Mouse (Mus musculus) 3T3-L1 (cell line): ENCODE data around the gene Prkcz.

Experiments
- DNase-seq: peaks from one replicate; pipeline ENCODE4 v3.0.0-alpha.2; 2015; ENCODE audit warnings: low read depth, low spot score

Prkcz gene

GRCm38 (mm10) chr4:155361303-155361791, at the start of gene Prkcz:
Gene Prkcz, minus strand, starts transcription at chr4:155361361.
- no peak for DNase-seq

GRCm38 (mm10) chr4:155409058-155409776, 48.1 kb upstream of the Prkcz start, which contains the start of gene Cfap74:
Gene Cfap74, plus strand, starts transcription at chr4:155409190.
- peak; percentile 94 for DNase-seq

- no peak for DNase-seq
These were observed 47.5 kb upstream of the Prkcz start for GRCm38 (mm10) chr4:155408695-155409057.

GRCm38 (mm10) chr4:155402489-155402888, 41.3 kb upstream of the Prkcz start:
- no peak for DNase-seq

GRCm38 (mm10) chr4:155401121-155401520, 40.0 kb upstream of the Prkcz start:
- no peak for DNase-seq

- no peak for DNase-seq
These were observed 37.0 kb upstream of the Prkcz start for GRCm38 (mm10) chr4:155398222-155398540.

- DNase-seq = peak; percentile 11
These were observed 36.5 kb upstream of the Prkcz start, which contains the start of gene Gabrd for GRCm38 (mm10) chr4:155397511-155398221. Gene Gabrd, minus strand, starts transcription at chr4:155398112.

- no peak for DNase-seq
These were observed 35.6 kb upstream of the Prkcz start for GRCm38 (mm10) chr4:155396751-155397150.

- DNase-seq = no peak
These were observed 34.3 kb upstream of the Prkcz start for GRCm38 (mm10) chr4:155395471-155395870.

- no peak for DNase-seq
These were observed 26.0 kb upstream of the Prkcz start for GRCm38 (mm10) chr4:155387166-155387565.

GRCm38 (mm10) chr4:155383326-155383725, 22.2 kb upstream of the Prkcz start:
- DNase-seq = no peak

GRCm38 (mm10) chr4:155382752-155383151, 21.6 kb upstream of the Prkcz start:
- DNase-seq = no peak

GRCm38 (mm10) chr4:155381974-155382373, 20.8 kb upstream of the Prkcz start:
- DNase-seq = no peak

- DNase-seq = no peak
These were observed 10.9 kb upstream of the Prkcz start for GRCm38 (mm10) chr4:155371797-155372735.

GRCm38 (mm10) chr4:155370737-155371715, 9.9 kb upstream of the Prkcz start:
- no peak for DNase-seq

- DNase-seq = peak; percentile 73
These were observed 7.5 kb upstream of the Prkcz start for GRCm38 (mm10) chr4:155368684-155369083.

GRCm38 (mm10) chr4:155367739-155368138, 6.6 kb upstream of the Prkcz start:
- no peak for DNase-seq

- no peak for DNase-seq
These were observed 5.6 kb upstream of the Prkcz start for GRCm38 (mm10) chr4:155366784-155367183.

- no peak for DNase-seq
These were observed 1.3 kb upstream of the Prkcz start for GRCm38 (mm10) chr4:155362443-155362842.

- DNase-seq = no peak
These were observed 305 bp downstream of the Prkcz start for GRCm38 (mm10) chr4:155360856-155361255.
